Comparison of ENCODE assay signal across 8 mouse cellular contexts in the genomic region with DNA sequence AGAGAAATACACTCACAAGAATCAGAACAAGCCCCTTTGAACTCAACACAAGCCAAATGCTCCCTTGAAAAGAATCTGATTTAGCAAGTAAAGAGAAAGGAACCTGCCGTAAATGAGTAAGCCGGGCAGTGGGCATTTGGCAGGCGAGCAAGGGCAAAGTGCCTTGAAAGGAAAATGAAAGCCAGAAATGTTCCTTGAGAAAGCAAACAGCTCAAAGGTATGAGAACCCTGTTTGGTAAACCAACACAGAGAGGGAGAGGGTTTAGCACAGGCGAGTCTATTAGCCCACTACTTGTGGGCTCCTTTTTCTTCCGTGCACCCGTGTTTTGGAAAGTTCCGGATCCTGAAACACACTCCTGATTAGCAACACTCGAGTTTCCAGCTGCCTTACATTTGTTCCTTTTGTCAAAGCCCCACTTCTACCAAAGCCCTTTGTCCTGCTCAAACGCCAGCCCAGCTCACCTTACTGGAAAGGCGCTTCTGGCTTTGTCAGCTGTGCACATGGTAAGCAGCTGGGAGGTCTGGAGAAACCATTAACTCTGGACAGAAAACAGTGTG.
DNase-seq lines count a peak whose midpoint lies in the region; ATAC-seq lines count a peak whose summit lies in the region.

No protein-coding gene starts in this region.

- peak overlapping the region; percentile 25 for H3K4me2 ChIP-seq in hindbrain, embryonic 14.5 days (replicated peaks)
- H3K4me2 ChIP-seq in limb, embryonic 15.5 days, result peak overlapping the region; percentile 38

- H3K4me1 ChIP-seq in hindbrain, embryonic 14.5 days (replicated peaks; ENCODE audit: control insufficient read depth, insufficient read depth, low read length), result peaks cover 69% of the 10 kb centered on the region
- peaks cover 20% of the 10 kb centered on the region for H3K4me1 ChIP-seq in limb, embryonic 15.5 days

- H3K4me3 ChIP-seq in hindbrain, embryonic 14.5 days (replicated peaks; ENCODE audit: low read length), result no peak overlapping the region
- H3K4me3 ChIP-seq in limb, embryonic 15.5 days, result peak overlapping the region; percentile 17

- peak; percentile 12 for DNase-seq in adrenal gland, adult 8-10 months
- no peak for DNase-seq in adrenal gland, postnatal 14 days
- peak; percentile 69 for DNase-seq in embryo, embryonic 11 days
- DNase-seq in hindbrain, embryonic 14.5 days (ENCODE audit: low spot score), result no peak
- no peak for DNase-seq in frontal cortex, postnatal 14 days (ENCODE audit: low spot score in 2 of 2)
- DNase-seq in retina, embryonic 14.5 days (ENCODE audit: low spot score), result no peak
- DNase-seq in gastrocnemius, adult 8-10 months (ENCODE audit: low spot score in 2 of 2), result no peak

- H3K9me3 ChIP-seq in hindbrain, embryonic 14.5 days (ENCODE audit: control insufficient read depth, low read length), result no peaks in the 10 kb centered on the region
- no peaks in the 10 kb centered on the region for H3K9me3 ChIP-seq in limb, embryonic 15.5 days

- no peaks in the 10 kb centered on the region for H3K36me3 ChIP-seq in hindbrain, embryonic 14.5 days (replicated peaks; ENCODE audit: control insufficient read depth, insufficient read depth)
- no peaks in the 10 kb centered on the region for H3K36me3 ChIP-seq in limb, embryonic 15.5 days

- no peaks in the 10 kb centered on the region for H3K27me3 ChIP-seq in hindbrain, embryonic 14.5 days (ENCODE audit: control insufficient read depth, insufficient read depth, low read length)
- H3K27me3 ChIP-seq in limb, embryonic 15.5 days, result no peaks in the 10 kb centered on the region

- no peak for ATAC-seq in hindbrain, embryonic 14.5 days (ENCODE audit: low FRiP score)
- peak; percentile 58; the same call in 1 of the 2 replicates for ATAC-seq in limb, embryonic 15.5 days (ENCODE audit: insufficient number of reproducible peaks, low FRiP score, low TSS enrichment, low read depth)

- no peak overlapping the region; the same call in 1 of the 2 replicates for H3K9ac ChIP-seq in hindbrain, embryonic 14.5 days
- H3K9ac ChIP-seq in limb, embryonic 15.5 days, result no peak overlapping the region

- 28% methylated on average over 10 of the region's 10 CpGs for WGBS in hindbrain, embryonic 14.5 days
- 23% methylated on average over 10 of the region's 10 CpGs for WGBS in limb, embryonic 15.5 days

- H3K27ac ChIP-seq in hindbrain, embryonic 14.5 days, result peak overlapping the region; percentile 44
- no peak overlapping the region; the same call in 1 of the 2 replicates for H3K27ac ChIP-seq in limb, embryonic 15.5 days

Comparison
In these comparisons a context has a peak if more than half of its experiments do, and no peak if none do; other contexts are left out.
1. DNase-seq: peak in adrenal gland, adult 8-10 months (single experiment) and embryo, embryonic 11 days (single experiment); none in adrenal gland, postnatal 14 days (single experiment), hindbrain, embryonic 14.5 days (single experiment), frontal cortex, postnatal 14 days (0 of 2), retina, embryonic 14.5 days (single experiment) and gastrocnemius, adult 8-10 months (0 of 2).